Mouse (Mus musculus): ENCODE data around the gene Prf1. TPM values are rescaled to one million over a fixed set of nuclear protein-coding genes. Genes with fewer than 3 reads are reported as not detected.

Gene Prf1
- total and polyA plus RNA-seq, 3 experiments: 0.39 to 0.93 (median 0.43) TPM

GRCm38 (mm10) chr10:61351216-61351615, 53.6 kb downstream of the Prf1 start:
- TF ChIP-seq NRF1 (IDR thresholded peaks at IDR 0.05; ENCODE audit: low read depth, low read length) (no peak), JUN (IDR thresholded peaks at IDR 0.05; ENCODE audit: insufficient read depth, low read depth, low read length) (no peak), MAZ (IDR thresholded peaks at IDR 0.05; ENCODE audit: low read depth, low read length) (no peak)
- in situ Hi-C loops (cut with MboI; ENCODE audit: low pct_ligation_motif_present, low pct_unique_long_range_greater_than_20kb, low sequenced_read_pairs) (no loop called here), dilution Hi-C loops (cut with MboI; ENCODE audit: extremely low pct_ligation_motif_present, extremely low pct_unique_long_range_greater_than_20kb, low sequenced_read_pairs) (no loop called here)
- Histone ChIP-seq H3K27me3 (replicated peaks) (no peaks in the 10 kb centered on the region), H3K36me3 (replicated peaks in 1 of 2; ENCODE audit: control insufficient read depth in 1 of 2, insufficient read depth in 1 of 2, low read length in 1 of 2) (peaks cover 0 to 13% of the 10 kb centered on the region in 2 experiments), H3K27ac (ENCODE audit: insufficient read depth, low read depth) (no peak overlapping the region), H3K9me3 (replicated peaks; ENCODE audit: low read length) (peaks cover 9% of the 10 kb centered on the region), H3K9ac (ENCODE audit: insufficient read depth, low read depth) (no peak overlapping the region), H3K4me3 (replicated peaks in 1 of 3; ENCODE audit: low read depth in 2 of 3, low read length in 2 of 3, poor library complexity in 1 of 3) (no peak overlapping the region), H3K4me2 (ENCODE audit: insufficient read depth, low read depth, poor library complexity, severe bottlenecking) (no peak overlapping the region), H3K79me2 (replicated peaks; ENCODE audit: control insufficient read depth, extremely low read depth, insufficient read depth, poor library complexity, severe bottlenecking) (no peaks in the 10 kb centered on the region), H3K4me1 (ENCODE audit: control insufficient read depth in 1 of 2, insufficient read depth in 2 of 2) (peaks cover 0 to 6% of the 10 kb centered on the region in 2 experiments; a peak in 1 of 4 replicates)
- no peak for DNase-seq (ENCODE audit: extremely low read depth)

Other genes starting within 250 kb of the Prf1 start
- gene Pcbd1, start 208.5 kb upstream of the Prf1 start, total RNA-seq (2012; rRNA removed): 34.7 and 36.1 TPM in 2 replicates
- 16.5 and 19.3 TPM in 2 replicates for gene Pcbd1, start 208.5 kb upstream of the Prf1 start, total RNA-seq (2014; rRNA removed)
- gene Pcbd1, start 208.5 kb upstream of the Prf1 start, polyA plus RNA-seq (2012; ENCODE audit: insufficient read length, low read depth): 22.5 and 25.3 TPM in 2 replicates
- gene Sgpl1, start 150.1 kb upstream of the Prf1 start, total RNA-seq (2012; rRNA removed): 40.6 and 48.3 TPM in 2 replicates
- 52.1 and 56.6 TPM in 2 replicates for gene Sgpl1, start 150.1 kb upstream of the Prf1 start, total RNA-seq (2014; rRNA removed)
- gene Sgpl1, start 150.1 kb upstream of the Prf1 start, polyA plus RNA-seq (2012; ENCODE audit: insufficient read length, low read depth): 55.4 and 57.2 TPM in 2 replicates
- gene Tbata, start 125.9 kb upstream of the Prf1 start, total RNA-seq (2012; rRNA removed): 0.17 TPM in 1 of 2 replicates, not detected in the other
- gene Tbata, start 125.9 kb upstream of the Prf1 start, total RNA-seq (2014; rRNA removed): not detected in 2 replicates
- gene Tbata, start 125.9 kb upstream of the Prf1 start, polyA plus RNA-seq (2012; ENCODE audit: insufficient read length, low read depth): 0.73 TPM in 1 of 2 replicates, not detected in the other
- gene Adamts14, start 24.4 kb upstream of the Prf1 start, total RNA-seq (2012; rRNA removed): 1.3 and 2.7 TPM in 2 replicates
- gene Adamts14, start 24.4 kb upstream of the Prf1 start, total RNA-seq (2014; rRNA removed): 1.2 and 1.4 TPM in 2 replicates
- gene Adamts14, start 24.4 kb upstream of the Prf1 start, polyA plus RNA-seq (2012; ENCODE audit: insufficient read length, low read depth): 2.0 and 2.5 TPM in 2 replicates
- gene Pald1, start 85.7 kb downstream of the Prf1 start, total RNA-seq (2012; rRNA removed): 1.5 and 1.9 TPM in 2 replicates
- gene Pald1, start 85.7 kb downstream of the Prf1 start, total RNA-seq (2014; rRNA removed): 0.93 and 1.5 TPM in 2 replicates
- gene Pald1, start 85.7 kb downstream of the Prf1 start, polyA plus RNA-seq (2012; ENCODE audit: insufficient read length, low read depth): 2.0 and 2.2 TPM in 2 replicates
- 0.13 TPM in 1 of 2 replicates, not detected in the other for gene Nodal, start 120.1 kb downstream of the Prf1 start, total RNA-seq (2012; rRNA removed)
- gene Nodal, start 120.1 kb downstream of the Prf1 start, total RNA-seq (2014; rRNA removed): not detected in 2 replicates
- not detected in 2 replicates for gene Nodal, start 120.1 kb downstream of the Prf1 start, polyA plus RNA-seq (2012; ENCODE audit: insufficient read length, low read depth)
- 12.8 and 16.4 TPM in 2 replicates for gene Eif4ebp2, start 154.8 kb downstream of the Prf1 start, total RNA-seq (2012; rRNA removed)
- gene Eif4ebp2, start 154.8 kb downstream of the Prf1 start, total RNA-seq (2014; rRNA removed): 5.5 and 7.5 TPM in 2 replicates
- 65.5 and 73.2 TPM in 2 replicates for gene Eif4ebp2, start 154.8 kb downstream of the Prf1 start, polyA plus RNA-seq (2012; ENCODE audit: insufficient read length, low read depth)
- gene Lrrc20, start 178.0 kb downstream of the Prf1 start, total RNA-seq (2012; rRNA removed): 8.0 and 8.2 TPM in 2 replicates
- gene Lrrc20, start 178.0 kb downstream of the Prf1 start, total RNA-seq (2014; rRNA removed): 9.9 and 11.2 TPM in 2 replicates
- gene Lrrc20, start 178.0 kb downstream of the Prf1 start, polyA plus RNA-seq (2012; ENCODE audit: insufficient read length, low read depth): 12.2 and 13.7 TPM in 2 replicates

Data from CH12.LX (cell line).